Mouse (Mus musculus) heart, adult 2 months (tissue): Measurements from ENCODE around the gene Klrk1. TPM values are rescaled to one million over a fixed set of nuclear protein-coding genes. Genes with fewer than 3 reads are reported as not detected.
"Not testable (repeated sequence)": the region's sequence is repeated elsewhere in the genome, so short reads cannot be mapped to it uniquely, and the experiment has no call there.

ENCODE experiments used
- DNase-seq, 2 experiments: peaks; one replicate each; pipeline ENCODE4 v3.0.0; 2021
- H3K27ac ChIP-seq: fragments of 200-600 bp; 2 replicates; pipeline ENCODE4 v1.8.1; 2022
- H3K27me3 ChIP-seq: fragments of 200-500 bp; 2 replicates; pipeline ENCODE4 v1.6.1; 2012; ENCODE audit warnings: mild to moderate bottlenecking, low read length, inconsistent platforms, mixed read lengths; ENCODE audit not compliant: control insufficient read depth, insufficient read depth
- H3K36me3 ChIP-seq: fragments of 200-500 bp; 2 replicates; pipeline ENCODE4 v1.6.1; 2012; ENCODE audit warnings: low read length, inconsistent platforms; ENCODE audit not compliant: control insufficient read depth, insufficient read depth
- H3K4me1 ChIP-seq: fragments of 200-500 bp; 2 replicates; pipeline ENCODE4 v1.6.1; 2011; ENCODE audit warnings: low read length; ENCODE audit not compliant: control insufficient read depth, insufficient read depth
- H3K4me3 ChIP-seq: fragments of 200-600 bp; 2 replicates; pipeline ENCODE4 v1.8.1; 2022
- H3K79me2 ChIP-seq: fragments of 200-500 bp; replicated peaks from 2 replicates; pipeline ENCODE4 v1.6.1; 2012; ENCODE audit warnings: mild to moderate bottlenecking, inconsistent platforms, low read length, moderate library complexity, mixed read lengths; ENCODE audit not compliant: control insufficient read depth, insufficient read depth
- H3K9ac ChIP-seq: fragments of 200-500 bp; 2 replicates; pipeline ENCODE4 v1.6.1; 2012; ENCODE audit warnings: low read depth, mild to moderate bottlenecking, control low read depth, inconsistent platforms, low read length, mixed read lengths
- CTCF ChIP-seq: fragments of 200-600 bp; IDR thresholded peaks from 2 replicates; pipeline ENCODE4 v1.8.1; 2022; ENCODE audit warnings: antibody characterized with exemption, mild to moderate bottlenecking, moderate library complexity
- EP300 ChIP-seq: fragments of 200-500 bp; IDR thresholded peaks from 2 replicates; pipeline ENCODE4 v1.6.1; 2011; ENCODE audit warnings: low read depth, low read length, control low read depth; ENCODE audit not compliant: insufficient read depth
- POLR2A ChIP-seq: fragments of 200-500 bp; IDR thresholded peaks from 2 replicates; pipeline ENCODE4 v1.6.1; 2011; ENCODE audit warnings: mild to moderate bottlenecking, low read depth, low read length, control low read depth; ENCODE audit not compliant: insufficient read depth
- WGBS: fragments of 180-500 bp; shearing (Covaris S2); methylation state at CpG from one replicate; pipeline ENCODE4 v1.1.7; 2018; 5-methylcytosine and 5-hydroxymethylcytosine counted together
- intact Hi-C: fragments of 180-260 bp; cut with DNase I; formaldehyde crosslinking; loops from one replicate; pipeline ENCODE4 v1.15.1; 2025
- long read RNA-seq: library from polyadenylated mRNA; stranded (forward); transcript quantifications from one replicate; pipeline ENCODE4 v2.0.0, GENCODE M21; 2021
- polyA plus RNA-seq: library from polyadenylated mRNA; depleted of rRNA; stranded (reverse); fragments of >200 nt; gene quantifications from 2 replicates; pipeline ENCODE4 v1.2.3, GENCODE M21; 2012; rRNA removed
- total RNA-seq, 2 experiments: library from RNA; stranded (reverse); gene quantifications; 2 replicates each; pipeline ENCODE4 v1.2.3; 2021

Klrk1 gene
- total RNA-seq (not detected), polyA plus RNA-seq (0.23 and 0.61 TPM in 2 replicates)
- long read RNA-seq, partial matches to known transcripts = 0 of 3 reads
- long read RNA-seq, other reads (novel, unspliced or antisense) = 0 of 3 reads

DNA sequence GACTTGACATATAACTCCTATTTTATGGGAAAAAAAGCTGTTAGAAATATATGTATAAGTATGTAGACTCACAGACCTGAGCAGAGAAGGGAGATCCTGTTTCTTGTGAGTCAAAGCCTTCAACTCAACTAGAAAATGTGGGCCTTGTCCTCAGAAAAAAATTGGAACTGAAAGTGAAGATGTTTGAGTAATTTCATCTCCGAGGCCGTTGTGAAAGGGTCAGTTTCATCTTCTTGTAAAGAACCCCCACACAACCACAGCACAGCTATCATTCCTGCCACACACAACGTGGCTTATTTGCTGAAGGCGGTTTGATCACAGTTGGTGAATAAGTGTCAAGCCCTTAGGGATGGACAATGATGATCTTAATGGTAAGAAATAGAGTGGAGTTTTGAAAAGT, at the start of gene Klrk1:
TSS of gene Klrk1 (minus strand) at position 130 of the 400 bp plus-strand sequence.
- no peak for DNase-seq
- 65% methylated on average over 4 of the region's 4 CpGs for WGBS
- no peaks in the 10 kb centered on the region for H3K27me3 ChIP-seq
- TF ChIP-seq POLR2A (no peak), CTCF (no peak), EP300 (no peak)
- intact Hi-C loops = no loop called here
- no peaks in the 10 kb centered on the region for H3K4me1 ChIP-seq
- no peak within 1 kb of the TSS for H3K4me3 ChIP-seq
- H3K9ac ChIP-seq = no peak within 1 kb of the TSS
- no peaks in the 10 kb centered on the region for H3K79me2 ChIP-seq
- no peaks in the 10 kb centered on the region for H3K36me3 ChIP-seq
- no peak within 1 kb of the TSS for H3K27ac ChIP-seq

DNA sequence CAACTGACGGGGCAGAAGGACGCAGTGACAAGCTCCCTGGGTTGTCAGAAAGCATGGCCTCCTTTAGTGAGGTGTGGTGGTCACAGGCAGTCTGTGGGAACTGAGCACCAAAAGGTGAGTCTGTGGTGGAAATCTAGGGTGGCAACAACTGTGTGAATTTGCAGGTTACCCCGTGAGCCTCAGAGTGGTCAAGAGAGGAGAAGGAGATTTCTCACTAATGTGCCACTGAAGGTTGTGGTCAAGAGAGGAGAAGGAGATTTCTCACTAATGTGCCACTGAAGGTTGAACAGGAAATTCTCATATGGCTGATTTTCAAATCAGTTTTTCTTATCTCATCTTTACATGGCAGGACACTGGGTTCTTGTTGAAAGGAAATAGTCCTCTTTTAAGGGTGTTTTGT, 37.6 kb upstream of the Klrk1 start:
- H3K36me3 ChIP-seq, H3K4me1 ChIP-seq, DNase-seq, H3K27ac ChIP-seq, H3K9ac ChIP-seq, intact Hi-C loops, H3K4me3 ChIP-seq, H3K27me3 ChIP-seq, H3K79me2 ChIP-seq: not testable (repeated sequence)
- no CpG with 5 or more reads among the region's 3 CpGs for WGBS

DNA sequence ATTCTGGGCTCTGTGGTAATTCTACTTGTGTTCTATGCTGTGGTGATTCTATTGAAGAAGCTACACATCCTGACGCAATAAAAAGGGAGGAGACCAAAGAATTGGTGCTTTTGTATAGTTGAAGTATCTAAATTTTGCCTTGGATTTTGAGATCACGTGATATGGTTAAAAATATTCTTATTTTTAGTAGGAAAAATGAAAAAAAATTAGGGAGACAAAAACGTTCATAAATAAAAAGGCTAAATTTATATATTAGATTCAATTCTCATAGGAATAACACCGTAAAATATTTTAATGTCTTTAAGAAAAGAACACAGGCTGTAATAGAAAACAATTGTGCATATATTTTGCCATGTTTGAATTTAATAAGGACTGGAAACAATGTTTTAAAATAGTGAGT, 36.9 kb upstream of the Klrk1 start, which contains the start of gene Klrc2:
TSS of gene Klrc2 (minus strand) at position 101 of the 400 bp plus-strand sequence.
- intact Hi-C loops, H3K79me2 ChIP-seq, DNase-seq, H3K4me1 ChIP-seq, H3K27ac ChIP-seq, H3K9ac ChIP-seq, H3K36me3 ChIP-seq, H3K27me3 ChIP-seq, H3K4me3 ChIP-seq: not testable (repeated sequence)
- 63% methylated on average over 4 of the region's 4 CpGs for WGBS

DNA sequence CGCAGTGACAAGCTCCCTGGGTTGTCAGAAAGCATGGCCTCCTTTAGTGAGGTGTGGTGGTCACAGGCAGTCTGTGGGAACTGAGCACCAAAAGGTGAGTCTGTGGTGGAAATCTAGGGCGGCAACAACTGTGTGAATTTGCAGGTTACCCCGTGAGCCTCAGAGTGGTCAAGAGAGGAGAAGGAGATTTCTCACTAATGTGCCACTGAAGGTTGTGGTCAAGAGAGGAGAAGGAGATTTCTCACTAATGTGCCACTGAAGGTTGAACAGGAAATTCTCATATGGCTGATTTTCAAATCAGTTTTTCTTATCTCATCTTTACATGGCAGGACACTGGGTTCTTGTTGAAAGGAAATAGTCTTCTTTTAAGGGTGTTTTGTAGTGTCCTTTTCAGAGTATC, 20.4 kb upstream of the Klrk1 start:
- DNase-seq, H3K4me1 ChIP-seq, H3K27me3 ChIP-seq, H3K9ac ChIP-seq, intact Hi-C loops, H3K27ac ChIP-seq, H3K79me2 ChIP-seq, H3K4me3 ChIP-seq, H3K36me3 ChIP-seq: not testable (repeated sequence)
- 71% methylated on average over 1 of the region's 3 CpGs for WGBS

DNA sequence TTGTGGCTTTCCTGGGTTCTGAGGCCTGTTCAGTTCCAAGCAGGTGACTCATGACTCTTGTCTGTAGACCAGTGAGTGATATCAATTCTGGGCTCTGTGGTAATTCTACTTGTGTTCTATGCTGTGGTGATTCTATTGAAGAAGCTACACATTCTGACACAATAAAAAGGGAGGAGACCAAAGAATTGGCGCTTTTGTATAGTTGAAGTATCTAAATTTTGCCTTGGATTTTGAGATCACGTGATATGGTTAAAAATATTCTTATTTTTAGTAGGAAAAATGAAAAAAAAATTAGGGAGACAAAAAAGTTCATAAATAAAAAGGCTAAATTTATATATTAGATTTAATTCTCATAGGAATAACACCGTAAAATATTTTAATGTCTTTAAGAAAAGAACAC, 19.6 kb upstream of the Klrk1 start, which contains the start of gene Klrc3:
TSS of gene Klrc3 (minus strand) at position 101 of the 400 bp plus-strand sequence.
- H3K9ac ChIP-seq, H3K27me3 ChIP-seq, intact Hi-C loops, H3K79me2 ChIP-seq, H3K36me3 ChIP-seq, H3K4me1 ChIP-seq, H3K27ac ChIP-seq, H3K4me3 ChIP-seq, DNase-seq: not testable (repeated sequence)
- WGBS = 69% methylated on average over 3 of the region's 3 CpGs

DNA sequence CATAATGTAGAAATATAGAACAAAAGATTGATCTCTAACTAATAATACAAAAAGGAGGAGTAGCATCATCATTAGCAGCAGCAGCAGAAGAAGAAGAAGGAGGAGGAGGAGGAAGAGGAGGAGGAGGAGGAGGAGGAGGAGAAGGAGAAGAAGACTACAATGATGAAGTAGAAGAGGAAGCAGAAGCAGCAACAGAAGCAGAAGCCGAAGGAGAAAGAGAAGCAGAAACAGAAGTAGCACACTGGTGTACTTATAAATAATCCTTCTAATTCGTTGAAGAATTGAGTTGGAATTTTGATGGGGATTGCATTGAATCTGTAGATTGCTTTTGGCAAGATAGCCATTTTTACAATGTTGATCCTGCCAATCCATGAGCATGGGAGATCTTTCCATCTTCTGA, 7.4 kb upstream of the Klrk1 start:
- H3K4me1 ChIP-seq, H3K27me3 ChIP-seq, H3K27ac ChIP-seq, H3K4me3 ChIP-seq, H3K9ac ChIP-seq, intact Hi-C loops, DNase-seq, H3K79me2 ChIP-seq, H3K36me3 ChIP-seq: not testable (repeated sequence)
- 77% methylated on average over 2 of the region's 2 CpGs for WGBS

DNA sequence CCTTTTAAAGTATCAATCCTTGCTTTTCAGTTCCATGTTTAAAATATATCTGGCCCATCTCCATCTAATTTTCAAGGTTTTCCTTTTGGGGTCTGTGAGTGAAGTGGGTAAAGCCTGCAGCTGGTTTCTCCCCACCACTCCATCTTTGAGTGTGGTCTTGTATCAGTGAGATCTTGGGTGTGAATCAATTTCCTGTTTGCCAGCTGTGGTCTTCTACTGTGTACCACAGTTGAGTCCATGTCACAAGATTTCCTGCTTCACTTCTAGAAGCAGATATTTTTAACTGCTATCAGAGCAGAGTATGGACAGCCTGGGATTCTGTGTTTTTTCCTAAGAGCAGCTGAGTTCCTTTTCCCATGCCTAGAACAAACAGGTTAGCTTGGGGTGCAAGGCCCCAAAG, 15.3 kb downstream of the Klrk1 start:
- no peak overlapping the region for H3K4me3 ChIP-seq
- intact Hi-C loops = no loop called here
- TF ChIP-seq CTCF (no peak), POLR2A (no peak), EP300 (no peak)

More for the DNA sequence above, 15.3 kb downstream of the Klrk1 start:
- Histone ChIP-seq H3K4me1 (no peaks in the 10 kb centered on the region), H3K27ac (no peak overlapping the region), H3K36me3 (no peaks in the 10 kb centered on the region), H3K9ac (no peak overlapping the region), H3K79me2 (no peaks in the 10 kb centered on the region), H3K27me3 (no peaks in the 10 kb centered on the region)
- no peak for DNase-seq
